Mouse (Mus musculus) Patski (cell line): ENCODE results near the gene Arhgap20. TPM values are rescaled to one million over a fixed set of nuclear protein-coding genes. Genes with fewer than 3 reads are reported as not detected.

Source experiments
- ATAC-seq: fragments of 100-300 bp; one replicate; pipeline ENCODE4 v1.8.0; 2021
- CTCF ChIA-PET: fragments of 350-600 bp; sonication (Branson Sonifier 250); formaldehyde crosslinking; loops from one replicate; lab custom pipeline; 2022; ENCODE audit warnings: inconsistent platforms; lab: Charles Lee
- POLR2A ChIA-PET: fragments of 350-600 bp; sonication (Branson Sonifier 250); formaldehyde crosslinking; loops from one replicate; lab custom pipeline; 2022; ENCODE audit warnings: antibody characterized with exemption, inconsistent platforms; lab: Charles Lee
- DNase-seq: peaks from one replicate; pipeline ENCODE4 v3.0.0-alpha.2; 2011; ENCODE audit warnings: low read depth, low spot score
- H3K27me3 ChIP-seq: fragments of 371-371 bp; one replicate; pipeline ENCODE4 v1.5.1; 2021
- CTCF ChIP-seq: fragments of 100-300 bp; IDR thresholded peaks from one replicate; pipeline ENCODE4 v1.5.1; 2021
- in situ Hi-C: fragments of 300-500 bp; cut with MboI; formaldehyde crosslinking; loops from 3 replicates; pipeline ENCODE4 v1.11.1; 2018; ENCODE audit warnings: low pct_unique_long_range_greater_than_20kb, mixed read lengths
- polyA plus RNA-seq: library from polyadenylated mRNA; unstranded; gene quantifications from one replicate; pipeline ENCODE4 v1.2.3, GENCODE M21; 2021

Arhgap20 gene
- polyA plus RNA-seq, 1 experiment from 2014 or later = 2.1 TPM

DNA sequence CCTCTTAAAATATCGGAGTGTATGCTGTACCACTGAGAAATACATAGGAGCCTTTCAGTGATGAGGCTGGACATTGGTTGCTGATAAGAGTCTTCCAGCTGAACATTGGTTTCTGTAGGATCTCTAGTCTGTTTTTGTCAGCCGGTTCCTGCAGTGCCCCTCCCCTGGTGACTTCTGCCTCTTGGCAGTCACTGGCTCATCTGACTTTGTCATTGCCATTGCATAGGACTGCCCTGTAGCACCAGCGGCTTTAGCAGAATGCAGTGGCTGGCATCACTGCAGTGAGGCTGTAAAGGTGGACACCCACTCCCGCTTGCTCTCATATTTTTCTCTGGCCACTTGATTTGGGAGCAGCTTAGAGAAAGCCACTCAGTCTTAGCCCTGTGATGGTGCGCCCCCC, 33.1 kb downstream of the Arhgap20 start:
- ChIA-PET POLR2A (no interaction called here), CTCF (no interaction called here)
- TF ChIP-seq CTCF = no peak
- ATAC-seq (no peak), DNase-seq (no peak)
- H3K27me3 ChIP-seq = no peaks in the 10 kb centered on the region
- in situ Hi-C loops = no loop called here

DNA sequence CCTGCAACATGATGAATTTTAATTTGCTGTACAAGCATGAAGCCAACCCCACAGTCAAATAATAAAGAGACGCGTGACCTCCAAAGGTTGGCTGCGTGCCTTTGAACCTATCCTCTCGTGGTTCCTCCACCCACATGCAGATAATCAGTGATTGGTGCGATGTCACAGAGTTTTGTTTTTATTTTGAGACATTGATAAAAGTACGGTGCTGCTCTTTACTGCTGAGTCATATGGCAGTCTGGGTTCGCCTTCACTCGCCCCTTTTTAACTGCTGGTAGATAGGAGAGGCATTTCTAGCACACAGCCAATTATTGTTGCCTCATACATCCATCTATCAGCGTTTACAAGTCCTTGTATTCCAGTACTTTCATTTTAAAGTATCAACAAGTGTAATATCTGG, 34.0 kb downstream of the Arhgap20 start:
- in situ Hi-C loops = no loop called here
- ATAC-seq (no peak), DNase-seq (no peak)
- H3K27me3 ChIP-seq = no peaks in the 10 kb centered on the region
- ChIA-PET POLR2A (no interaction called here), CTCF (no interaction called here)
- TF ChIP-seq CTCF = no peak

DNA sequence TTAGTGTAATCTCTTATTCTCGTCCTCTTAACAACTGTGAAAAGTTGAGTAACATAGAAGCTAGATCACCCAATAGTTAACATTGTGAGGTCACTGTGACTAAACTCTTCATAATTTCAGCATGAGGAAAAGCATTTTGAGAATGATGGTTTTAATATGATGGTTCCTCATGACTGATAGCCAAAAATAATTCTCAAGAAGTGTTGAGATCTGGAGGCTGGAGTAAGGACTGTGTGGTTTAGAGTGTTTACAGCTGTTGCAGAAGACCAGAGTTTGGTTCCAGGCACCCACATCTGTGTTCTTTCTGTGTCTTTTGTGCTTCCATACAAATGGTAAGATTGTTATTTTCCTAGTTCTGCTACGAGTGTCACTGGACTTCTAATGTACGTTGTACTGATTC, 42.1 kb downstream of the Arhgap20 start:
- POLR2A ChIA-PET = no interaction called here
- no peak for ATAC-seq
- in situ Hi-C loops = no loop called here
- no peak for TF ChIP-seq CTCF
- no peaks in the 10 kb centered on the region for H3K27me3 ChIP-seq
- CTCF ChIA-PET = interaction anchor here (1.0 to 2.0 kb wide), 3 partner anchors 12 to 102 kb away, joined by 3 to 4 read pairs (median 3); no protein-coding TSS in a partner anchor
- no peak for DNase-seq

DNA sequence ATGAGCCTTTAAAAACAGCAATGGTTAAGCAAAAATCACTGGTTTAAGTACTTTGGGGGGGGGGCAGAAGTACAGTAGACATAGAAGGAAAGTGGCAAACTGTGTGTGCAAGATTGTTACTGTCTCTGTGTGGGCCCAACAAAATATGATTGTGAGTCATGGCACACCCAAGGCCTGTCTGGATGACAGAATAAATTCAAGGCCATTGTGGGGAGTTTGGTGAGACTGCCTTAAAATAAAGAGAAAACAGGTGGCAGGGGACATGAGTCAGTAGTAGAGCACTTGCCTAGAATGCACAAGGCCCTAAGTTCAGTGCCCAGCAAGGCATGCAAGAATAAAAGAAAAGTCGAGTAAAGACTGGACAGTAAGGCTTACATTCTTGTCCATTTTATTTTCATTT, 47.8 kb downstream of the Arhgap20 start:
- in situ Hi-C loops = no loop called here
- no peak for ATAC-seq
- TF ChIP-seq CTCF = no peak
- peaks cover 3% of the 10 kb centered on the region for H3K27me3 ChIP-seq
- no peak for DNase-seq
- POLR2A ChIA-PET = no interaction called here
- CTCF ChIA-PET = no interaction called here

DNA sequence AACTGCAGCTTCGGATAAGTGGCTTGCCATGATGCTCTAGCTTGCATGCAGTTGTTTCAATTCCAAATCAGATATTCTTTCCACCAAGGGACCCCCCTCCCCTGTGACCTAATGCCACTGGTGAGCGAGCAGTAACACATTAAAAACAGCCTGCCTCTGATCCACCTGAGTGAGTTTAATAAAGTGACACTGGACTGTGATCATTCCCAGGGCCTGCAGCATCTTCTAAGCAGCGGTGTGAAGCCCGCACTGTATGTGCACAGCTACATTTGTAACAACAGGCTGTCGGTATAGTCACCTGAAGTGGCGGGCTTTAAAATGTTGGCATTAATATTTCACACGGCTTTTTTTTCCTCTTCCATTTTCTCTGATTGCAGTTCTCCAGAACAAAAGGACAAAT, 59.4 kb downstream of the Arhgap20 start:
- ATAC-seq (no peak), DNase-seq (no peak)
- CTCF ChIA-PET = interaction anchor here (1.2 kb wide), 1 partner anchor 13 kb away, joined by 3 read pairs; no protein-coding TSS in a partner anchor
- no peak for TF ChIP-seq CTCF
- H3K27me3 ChIP-seq = no peaks in the 10 kb centered on the region
- POLR2A ChIA-PET = no interaction called here
- in situ Hi-C loops = no loop called here

DNA sequence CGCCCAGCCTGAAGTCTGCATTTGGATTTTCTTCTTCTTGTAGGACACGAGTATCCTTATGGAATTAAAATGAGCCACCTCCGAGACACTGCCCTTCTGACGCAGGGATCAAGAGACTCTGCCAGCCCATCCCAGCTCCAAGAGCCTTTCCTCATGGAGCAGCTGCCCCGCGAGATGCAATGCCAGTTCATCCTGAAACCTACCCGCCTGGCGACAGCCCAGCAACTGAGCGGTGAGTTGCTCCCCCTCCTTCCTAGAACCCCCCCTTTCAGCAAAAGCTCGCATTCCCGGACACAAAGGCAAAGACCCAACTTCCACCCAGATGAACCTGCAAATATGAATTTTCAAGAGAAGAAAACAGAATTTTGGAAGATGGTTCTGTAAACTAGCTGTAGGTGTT, 66.5 kb downstream of the Arhgap20 start:
- DNase-seq (no peak), ATAC-seq (no peak)
- CTCF ChIA-PET = interaction anchor here (0.6 kb wide), 1 partner anchor 9 kb away, joined by 3 read pairs; no protein-coding TSS in a partner anchor
- no peaks in the 10 kb centered on the region for H3K27me3 ChIP-seq
- POLR2A ChIA-PET = no interaction called here
- in situ Hi-C loops = no loop called here
- TF ChIP-seq CTCF = no peak

DNA sequence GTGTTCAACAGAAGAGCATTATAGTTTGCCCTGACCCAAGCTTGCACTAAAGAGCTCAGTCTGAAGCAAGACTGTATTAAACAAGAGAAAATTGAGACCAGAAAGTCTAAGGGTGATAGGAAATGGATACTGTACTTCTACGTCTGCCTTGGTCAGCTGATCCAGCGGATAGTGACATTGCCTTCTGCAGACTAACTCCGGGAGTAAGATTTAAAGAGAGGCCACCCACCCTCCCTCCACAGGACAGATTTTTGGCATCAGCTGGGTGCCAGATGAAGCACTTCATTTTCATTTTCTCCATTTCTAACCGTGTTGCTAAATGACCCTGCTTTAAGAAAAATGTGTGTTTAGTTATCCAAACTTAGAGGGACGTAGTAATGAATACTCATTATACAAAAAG, 67.2 kb downstream of the Arhgap20 start:
- in situ Hi-C loops = no loop called here
- no peak for ATAC-seq
- CTCF ChIA-PET = interaction anchor here (0.6 kb wide), 1 partner anchor 10 kb away, joined by 3 read pairs; no protein-coding TSS in a partner anchor
- DNase-seq = no peak
- POLR2A ChIA-PET = no interaction called here
- TF ChIP-seq CTCF = no peak
- H3K27me3 ChIP-seq = no peaks in the 10 kb centered on the region

DNA sequence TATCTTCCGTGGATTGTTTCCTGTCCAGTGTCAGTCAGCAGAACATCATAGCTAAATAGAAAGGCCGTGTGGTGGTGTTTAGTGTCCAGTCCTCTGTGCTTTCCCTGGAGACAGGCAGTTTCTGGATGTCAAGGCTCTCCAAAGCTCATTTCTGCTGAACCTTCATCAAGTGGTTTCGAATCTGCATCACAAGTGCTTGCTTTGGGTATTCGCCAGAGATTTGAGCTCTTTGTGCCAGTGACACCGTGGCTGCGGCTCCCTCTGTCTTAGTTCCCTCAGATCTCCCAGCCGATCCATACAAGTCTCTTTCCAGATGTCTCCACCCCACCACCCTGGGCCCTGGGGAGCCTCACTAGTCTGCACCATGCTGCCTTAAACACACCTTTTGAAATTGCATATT, 72.6 kb downstream of the Arhgap20 start:
- ATAC-seq (no peak), DNase-seq (no peak)
- ChIA-PET POLR2A (no interaction called here), CTCF (interaction anchor here (1.2 kb wide), 1 partner anchor 13 kb away, joined by 3 read pairs; no protein-coding TSS in a partner anchor)
- in situ Hi-C loops = no loop called here
- H3K27me3 ChIP-seq = no peaks in the 10 kb centered on the region
- no peak for TF ChIP-seq CTCF

DNA sequence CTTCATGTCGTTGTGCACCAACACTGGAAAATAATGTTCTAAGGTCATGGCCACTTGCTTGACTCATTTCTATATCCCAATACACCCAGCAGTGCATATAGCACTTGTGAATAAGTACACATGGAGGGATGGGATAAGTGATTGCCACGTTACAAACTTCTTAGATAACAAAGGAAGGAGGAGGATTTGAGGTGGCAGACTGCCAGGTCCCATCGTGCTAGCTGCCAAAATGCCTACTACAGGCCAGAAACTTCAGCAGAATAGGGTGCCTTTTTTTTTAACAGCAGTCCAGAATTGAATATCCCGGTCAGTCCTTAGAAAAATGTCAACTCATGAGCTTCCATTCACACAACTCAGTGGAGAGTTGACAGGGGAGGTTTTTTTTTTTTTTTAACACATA, 78.1 kb downstream of the Arhgap20 start:
- POLR2A ChIA-PET = interaction anchor here (0.6 kb wide), 1 partner anchor 490 kb away, joined by 3 read pairs; no protein-coding TSS in a partner anchor
- H3K27me3 ChIP-seq = no peaks in the 10 kb centered on the region
- in situ Hi-C loops = no loop called here

DNA sequence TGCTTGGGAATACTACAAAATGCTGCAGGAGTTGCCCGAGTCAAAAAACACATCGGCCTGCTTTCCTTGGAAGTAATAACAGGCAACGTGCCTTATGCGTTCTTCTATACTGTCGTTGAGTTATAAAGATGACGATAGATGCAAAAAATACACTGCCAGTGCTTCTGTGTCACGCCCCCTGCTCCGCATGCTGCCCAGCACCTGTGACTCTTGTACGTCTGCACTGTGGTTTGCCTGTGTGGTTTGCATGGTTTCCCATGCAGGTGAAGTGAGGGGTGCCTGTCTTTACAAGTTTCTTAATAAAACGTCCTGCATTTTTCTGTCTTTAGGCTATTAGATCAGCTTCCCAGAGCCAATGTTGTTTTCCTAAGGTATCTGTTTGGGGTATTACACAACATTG, 80.7 kb downstream of the Arhgap20 start:
- ATAC-seq = no peak
- CTCF ChIA-PET = no interaction called here

More for the DNA sequence above, 78.1 kb downstream of the Arhgap20 start:
- CTCF ChIA-PET = no interaction called here
- TF ChIP-seq CTCF = no peak
- no peak for DNase-seq
- no peak for ATAC-seq

DNA sequence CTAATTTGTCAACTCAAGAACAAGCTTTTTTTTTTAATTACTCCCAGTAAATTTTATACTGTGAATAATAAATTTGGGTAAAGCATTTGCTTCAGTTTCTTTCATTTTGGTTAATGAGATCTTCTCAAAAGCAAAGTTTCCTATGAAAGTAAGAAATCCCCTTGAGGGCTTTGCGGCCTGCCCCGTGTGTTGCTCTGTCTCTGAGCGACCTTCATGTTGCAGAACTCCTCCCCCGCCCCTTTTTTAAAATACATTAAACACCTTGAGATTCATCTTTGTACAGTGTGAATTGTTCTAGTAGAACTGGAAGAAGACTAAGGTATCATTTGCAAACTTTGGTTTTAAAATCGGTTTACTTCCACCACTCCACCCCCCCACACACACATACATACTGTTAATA, 88.6 kb downstream of the Arhgap20 start:
- POLR2A ChIA-PET = no interaction called here
- peaks cover 6% of the 10 kb centered on the region for H3K27me3 ChIP-seq
- no peak for TF ChIP-seq CTCF
- ATAC-seq (no peak), DNase-seq (no peak)
- CTCF ChIA-PET = no interaction called here
- in situ Hi-C loops = no loop called here

More for the DNA sequence above, 80.7 kb downstream of the Arhgap20 start:
- DNase-seq = no peak
- POLR2A ChIA-PET = no interaction called here
- TF ChIP-seq CTCF = no peak
- H3K27me3 ChIP-seq = no peaks in the 10 kb centered on the region
- in situ Hi-C loops = no loop called here

DNA sequence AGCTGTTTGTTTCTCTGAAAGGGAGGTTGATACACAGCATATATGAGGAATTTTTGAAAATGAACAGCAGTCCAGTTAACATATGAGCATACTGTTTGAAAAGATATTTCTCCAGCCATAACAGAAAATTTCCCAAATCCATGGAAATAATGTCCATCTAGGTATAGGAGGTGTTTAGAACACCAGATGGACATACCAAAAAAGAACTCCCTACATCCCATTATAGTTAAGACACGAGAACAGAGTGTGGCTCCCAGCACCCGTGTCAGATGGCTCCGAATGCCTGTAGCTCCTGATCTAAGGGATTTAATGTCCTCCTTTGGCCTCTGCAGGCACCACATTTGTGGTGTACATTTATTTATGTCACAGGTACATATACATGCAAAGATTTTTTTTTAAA, 99.1 kb downstream of the Arhgap20 start:
- ATAC-seq (no peak), DNase-seq (no peak)
- ChIA-PET POLR2A (interaction anchor here (0.6 kb wide), 1 partner anchor 758 kb away, joined by 3 read pairs; no protein-coding TSS in a partner anchor), CTCF (interaction anchor here (1.1 to 2.1 kb wide), 3 partner anchors 13 to 16 kb away, joined by 4 to 6 read pairs (median 5); no protein-coding TSS in a partner anchor)
- TF ChIP-seq CTCF = no peak
- in situ Hi-C loops = no loop called here
- peaks cover 11% of the 10 kb centered on the region for H3K27me3 ChIP-seq
